ENCODE assay signal across 11 mouse cellular contexts in genomic region chr11:66387561-66387960, GRCm38 (mm10).
A peak's percentile ranks its signal among the peaks of the same experiment; 100 is the strongest.
DNase-seq lines count a peak whose midpoint lies in the region; ATAC-seq and TF ChIP-seq lines count a peak whose summit lies in the region.
"Had no signal": no experiment of that assay in that cellular context is flagged by ENCODE, and none has a peak within 500 bp of the region (broad histone marks: within the 10 kb centered on the region; RNA-seq: fewer than 3 reads in every experiment).

No protein-coding gene starts in this region.

- H3K9ac ChIP-seq in heart, embryonic 15.5 days = no peak overlapping the region
- H3K9ac ChIP-seq: liver, embryonic 15.5 days had no signal

- no peak overlapping the region for H3K4me2 ChIP-seq in heart, embryonic 15.5 days
- H3K4me2 ChIP-seq: liver, embryonic 15.5 days had no signal

- TF ChIP-seq POLR2A in brain, embryonic 14.5 days (IDR thresholded peaks at IDR 0.05; ENCODE audit: borderline replicate concordance, extremely low read depth, insufficient read depth, insufficient read length, poor library complexity, severe bottlenecking) = no peak

- no peak for DNase-seq in heart, embryonic 10.5 days (ENCODE audit: low spot score)
- DNase-seq in left cerebral cortex, postnatal 4 days = peak; percentile 70
- DNase-seq in left cerebral cortex, adult 2 months (ENCODE audit: extremely low spot score in 1 of 2, low spot score in 2 of 2) = no peak
- DNase-seq in Muller cell, postnatal 12 days (ENCODE audit: inconsistent ontology term) = peak; percentile 63
- peak; percentile 78 for DNase-seq in brain, embryonic 14.5 days (ENCODE audit: low read depth)
- no peak for DNase-seq in liver
- DNase-seq: cerebellum, postnatal 36 days; thymus, postnatal 36 days had no signal

- peak; percentile 31; the same call in 1 of the 2 replicates for ATAC-seq in heart, embryonic 15.5 days (replicated peaks; ENCODE audit: insufficient number of reproducible peaks, insufficient read depth, low FRiP score, low read depth)
- ATAC-seq: intestine, embryonic 16.5 days had no signal

- no peaks in the 10 kb centered on the region for H3K27me3 ChIP-seq in heart, embryonic 15.5 days
- no peaks in the 10 kb centered on the region for H3K27me3 ChIP-seq in heart, embryonic 10.5 days (ENCODE audit: insufficient read depth, poor library complexity, severe bottlenecking)
- H3K27me3 ChIP-seq: liver, embryonic 15.5 days had no signal

- H3K36me3 ChIP-seq in heart, embryonic 15.5 days = no peaks in the 10 kb centered on the region
- no peaks in the 10 kb centered on the region for H3K36me3 ChIP-seq in heart, embryonic 10.5 days
- H3K36me3 ChIP-seq: liver, embryonic 15.5 days had no signal

- no peak overlapping the region for H3K27ac ChIP-seq in heart, embryonic 15.5 days
- H3K27ac ChIP-seq in heart, embryonic 10.5 days = no peak overlapping the region
- H3K27ac ChIP-seq in left cerebral cortex, adult 2 months = no peak overlapping the region
- H3K27ac ChIP-seq: liver, embryonic 15.5 days had no signal

- H3K4me1 ChIP-seq in heart, embryonic 15.5 days (replicated peaks) = no peaks in the 10 kb centered on the region
- no peaks in the 10 kb centered on the region for H3K4me1 ChIP-seq in heart, embryonic 10.5 days
- H3K4me1 ChIP-seq: liver, embryonic 15.5 days had no signal

- no peak; the same call in 1 of the 2 replicates for TF ChIP-seq CTCF in left cerebral cortex, adult 2 months (IDR thresholded peaks at IDR 0.05)
- no peak for TF ChIP-seq CTCF in brain, embryonic 14.5 days (IDR thresholded peaks at IDR 0.05; ENCODE audit: borderline replicate concordance, extremely low read depth, insufficient read depth, insufficient read length)

- 39% methylated on average over 3 of the region's 3 CpGs for WGBS in heart, embryonic 15.5 days
- 56% methylated on average over 3 of the region's 3 CpGs for WGBS in heart, embryonic 10.5 days

- H3K9me3 ChIP-seq in heart, embryonic 15.5 days (replicated peaks) = no peaks in the 10 kb centered on the region
- H3K9me3 ChIP-seq in heart, embryonic 10.5 days = no peaks in the 10 kb centered on the region
- H3K9me3 ChIP-seq: liver, embryonic 15.5 days had no signal

- intact Hi-C loops in left cerebral cortex, postnatal 4 days (cut with DNase I) = no loop called here
- intact Hi-C loops in left cerebral cortex, adult 2 months (cut with DNase I) = no loop called here

- no peak overlapping the region for H3K4me3 ChIP-seq in heart, embryonic 15.5 days
- no peak overlapping the region for H3K4me3 ChIP-seq in heart, embryonic 10.5 days
- no peak overlapping the region for H3K4me3 ChIP-seq in left cerebral cortex, adult 2 months
- H3K4me3 ChIP-seq: liver, embryonic 15.5 days had no signal

Comparison
In these comparisons a context has a peak if more than half of its experiments do, and no peak if none do; other contexts are left out.
1. DNase-seq: peak in left cerebral cortex, postnatal 4 days (single experiment), Muller cell, postnatal 12 days (single experiment) and brain, embryonic 14.5 days (single experiment); none in heart, embryonic 10.5 days (single experiment), left cerebral cortex, adult 2 months (0 of 2) and liver (single experiment).